Mouse (Mus musculus) left cerebral cortex, postnatal 14 days (tissue): ENCODE data around the gene Kcnq1. TPM values are rescaled to one million over a fixed set of nuclear protein-coding genes. Genes with fewer than 3 reads are reported as not detected.

ENCODE experiments used
- DNase-seq, 2 experiments: peaks; one replicate each; pipeline ENCODE4 v3.0.0; 2021 to 2022; ENCODE audit warnings: low spot score in 2 of 2, mixed read lengths in 1 of 2
- intact Hi-C: fragments of 180-260 bp; cut with DNase I; formaldehyde crosslinking; loops from one replicate; pipeline ENCODE4 v1.15.1; 2025
- total RNA-seq, 2 experiments: library from RNA; stranded (reverse); gene quantifications; 2 replicates each; pipeline ENCODE4 v1.2.3; 2021

The Kcnq1 gene
- total RNA-seq, 2 experiments from 2014 or later, result 0.91 to 1.7 TPM

- DNase-seq, result no peak
Measured at GRCm38 (mm10) chr7:143333040-143333439, 226.9 kb downstream of the Kcnq1 start.

GRCm38 (mm10) chr7:143333604-143334003, 227.4 kb downstream of the Kcnq1 start:
- intact Hi-C loops, result no loop called here
- DNase-seq, result no peak

More at GRCm38 (mm10) chr7:143333040-143333439, 226.9 kb downstream of the Kcnq1 start:
- intact Hi-C loops, result no loop called here

DNA sequence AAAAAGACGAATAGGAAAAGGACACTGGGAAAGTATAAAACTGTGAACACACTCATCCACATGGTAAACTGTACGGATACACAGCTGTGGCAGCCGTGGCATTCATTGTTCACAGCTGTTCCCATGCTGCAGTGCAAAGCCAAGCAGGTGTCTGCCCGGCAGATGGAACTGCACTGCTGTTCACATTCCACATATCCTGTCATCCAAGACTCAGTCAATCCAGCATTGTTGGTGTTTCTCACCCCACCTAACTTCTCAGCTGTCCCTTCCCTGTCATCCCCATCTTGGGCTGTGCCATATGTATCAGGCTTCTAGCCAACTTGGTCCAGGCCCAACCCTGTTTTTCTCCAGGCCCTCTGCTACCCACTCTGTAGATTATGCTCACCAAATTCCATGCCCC, 232.5 kb downstream of the Kcnq1 start:
- DNase-seq, result no peak
- intact Hi-C loops, result no loop called here

DNA sequence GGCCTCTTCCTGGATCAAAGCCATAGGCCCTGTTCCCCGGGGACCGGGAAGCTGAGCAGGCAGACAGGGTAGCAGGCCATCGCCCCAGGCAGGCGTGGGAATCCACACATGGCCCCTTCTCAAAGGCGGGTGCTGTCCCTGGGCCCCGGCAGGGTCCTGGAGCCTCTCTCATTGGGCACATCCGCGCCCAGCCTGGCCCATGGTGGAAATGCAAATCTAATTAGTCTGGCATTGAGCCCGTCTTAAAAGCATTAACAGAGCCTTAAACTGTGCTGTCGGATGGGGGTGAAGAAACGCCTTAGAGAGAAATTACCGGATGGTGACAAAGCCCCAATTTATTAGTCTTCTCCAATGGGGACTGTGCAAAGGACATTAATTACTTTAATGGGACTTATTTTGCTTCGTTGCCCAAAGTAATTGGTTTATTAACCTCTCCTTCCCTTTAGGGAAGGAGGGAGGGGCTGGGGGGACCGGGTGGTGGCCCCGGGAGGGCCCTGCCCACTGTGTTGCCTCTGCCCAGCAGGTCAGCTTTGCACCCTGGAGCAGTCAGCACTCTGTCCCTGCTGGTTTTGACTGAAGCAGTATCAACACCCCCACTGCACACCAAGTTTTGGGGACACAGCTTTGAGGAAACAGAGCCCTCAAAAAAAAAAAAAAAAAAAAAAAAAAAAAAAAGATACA, 234.6 kb downstream of the Kcnq1 start:
- peak in 1 of 2 experiments; percentile 11 for DNase-seq
- intact Hi-C loops, result no loop called here

- intact Hi-C loops, result no loop called here
- DNase-seq, result no peak
Measured at GRCm38 (mm10) chr7:143341301-143341980, 235.3 kb downstream of the Kcnq1 start.

- intact Hi-C loops, result no loop called here
- peak in 1 of 2 experiments; percentile 22 for DNase-seq
Measured at GRCm38 (mm10) chr7:143343781-143344306, 237.7 kb downstream of the Kcnq1 start.

DNA sequence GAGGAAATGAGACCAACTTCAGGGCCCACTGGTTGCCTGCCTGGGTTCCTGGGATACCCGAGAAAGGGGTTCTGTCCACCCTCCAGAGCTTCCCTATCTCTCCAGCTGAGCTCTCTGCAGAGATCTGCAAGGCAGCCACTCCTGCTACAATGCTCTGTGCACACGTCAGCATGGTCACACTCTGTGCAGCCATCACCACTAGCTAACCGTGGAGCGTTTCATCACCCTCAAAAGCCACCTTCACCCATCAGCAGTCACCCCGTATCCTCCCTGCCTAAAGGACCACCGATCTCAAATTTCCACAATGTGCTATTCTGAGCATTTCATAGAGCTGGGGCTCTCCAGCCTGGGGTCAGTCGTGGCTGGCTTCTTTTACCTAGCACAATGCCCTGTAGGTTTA, 243.1 kb downstream of the Kcnq1 start:
- intact Hi-C loops, result no loop called here
- DNase-seq, result no peak

DNA sequence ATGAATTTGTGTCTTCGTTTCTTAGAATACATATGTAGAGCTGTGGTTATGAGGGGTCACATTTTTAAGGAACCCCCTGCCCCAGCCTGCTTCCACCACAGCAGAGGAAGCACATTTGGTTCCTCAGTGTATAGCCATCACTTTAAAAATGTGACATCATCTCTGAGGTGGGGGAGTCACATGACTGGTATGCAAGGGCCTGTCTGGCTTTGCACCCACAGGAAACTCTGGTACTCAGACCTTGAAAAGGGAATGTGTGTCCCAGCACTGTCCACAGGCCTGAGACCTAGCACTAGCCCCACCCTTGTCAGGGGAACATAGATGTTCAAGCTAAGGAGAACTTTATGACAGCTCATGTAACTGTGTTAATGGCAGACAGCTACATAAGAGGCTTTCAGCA, 243.7 kb downstream of the Kcnq1 start:
- intact Hi-C loops, result no loop called here
- DNase-seq, result no peak

DNA sequence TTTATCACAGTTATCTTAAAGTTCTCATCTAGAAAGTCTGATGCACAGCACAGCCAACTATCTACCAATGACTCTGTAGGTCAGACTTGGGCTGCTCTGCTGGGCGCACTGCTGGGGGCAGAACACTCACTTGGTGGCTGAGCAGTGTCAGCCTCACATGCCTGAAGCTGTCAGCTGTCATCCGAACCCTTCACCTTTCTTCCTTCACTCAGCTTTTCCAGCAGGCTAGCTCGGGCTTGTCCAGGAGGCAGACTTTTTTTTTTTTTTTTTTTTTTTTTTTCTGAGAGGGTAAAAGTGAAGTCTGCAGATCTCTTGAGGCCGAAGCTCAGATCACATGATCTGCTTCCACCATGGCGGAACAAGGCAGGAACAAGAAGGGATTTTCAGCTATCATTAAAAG, 249.7 kb downstream of the Kcnq1 start:
- DNase-seq, result no peak
- intact Hi-C loops, result no loop called here

- no peak for DNase-seq
- intact Hi-C loops, result no loop called here
Measured at GRCm38 (mm10) chr7:143357109-143357508, 250.9 kb downstream of the Kcnq1 start.

DNA sequence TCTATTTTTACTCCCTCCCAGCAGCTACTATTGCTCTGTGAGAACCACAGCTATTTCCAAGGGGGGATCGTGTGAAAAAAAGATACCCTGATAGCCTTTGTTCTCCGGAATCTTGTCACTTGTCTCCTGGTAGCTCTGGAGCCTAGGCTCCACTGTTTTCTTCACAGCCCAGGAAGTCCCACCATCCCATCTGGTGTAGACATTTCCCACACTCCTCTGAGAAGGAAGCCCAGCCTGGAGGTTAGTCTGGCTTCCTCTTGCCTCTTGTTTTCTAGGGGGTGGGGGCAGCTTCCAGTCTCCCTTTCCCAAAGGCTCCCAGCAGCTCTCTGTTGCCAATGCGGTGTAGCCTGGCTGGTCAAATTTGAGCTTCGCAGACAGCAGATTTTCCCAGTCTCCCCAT, 251.7 kb downstream of the Kcnq1 start:
- intact Hi-C loops, result no loop called here
- DNase-seq, result no peak

- intact Hi-C loops, result no loop called here
- DNase-seq, result no peak
Measured at GRCm38 (mm10) chr7:143359762-143360161, 253.6 kb downstream of the Kcnq1 start.

DNA sequence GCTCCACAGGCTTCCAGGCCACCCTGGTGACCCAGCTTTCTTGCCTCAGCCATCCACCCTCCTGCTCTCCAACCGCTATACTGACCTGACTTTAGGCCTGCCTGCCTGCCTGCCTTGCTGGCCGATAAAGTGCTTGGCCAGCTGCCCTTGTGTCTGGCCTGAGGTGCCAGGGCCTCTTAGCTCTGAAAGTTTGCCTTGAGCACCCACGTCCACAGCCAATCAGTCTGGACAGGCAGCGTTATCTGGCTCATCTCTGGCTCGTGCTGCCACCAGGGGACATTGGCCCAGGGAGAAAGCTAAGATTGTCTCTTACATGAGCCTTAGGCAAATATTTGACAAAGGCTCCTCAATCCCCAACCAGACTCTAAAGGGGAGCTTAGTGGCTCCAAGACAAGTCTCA, 254.6 kb downstream of the Kcnq1 start:
- DNase-seq, result no peak
- intact Hi-C loops, result no loop called here

DNA sequence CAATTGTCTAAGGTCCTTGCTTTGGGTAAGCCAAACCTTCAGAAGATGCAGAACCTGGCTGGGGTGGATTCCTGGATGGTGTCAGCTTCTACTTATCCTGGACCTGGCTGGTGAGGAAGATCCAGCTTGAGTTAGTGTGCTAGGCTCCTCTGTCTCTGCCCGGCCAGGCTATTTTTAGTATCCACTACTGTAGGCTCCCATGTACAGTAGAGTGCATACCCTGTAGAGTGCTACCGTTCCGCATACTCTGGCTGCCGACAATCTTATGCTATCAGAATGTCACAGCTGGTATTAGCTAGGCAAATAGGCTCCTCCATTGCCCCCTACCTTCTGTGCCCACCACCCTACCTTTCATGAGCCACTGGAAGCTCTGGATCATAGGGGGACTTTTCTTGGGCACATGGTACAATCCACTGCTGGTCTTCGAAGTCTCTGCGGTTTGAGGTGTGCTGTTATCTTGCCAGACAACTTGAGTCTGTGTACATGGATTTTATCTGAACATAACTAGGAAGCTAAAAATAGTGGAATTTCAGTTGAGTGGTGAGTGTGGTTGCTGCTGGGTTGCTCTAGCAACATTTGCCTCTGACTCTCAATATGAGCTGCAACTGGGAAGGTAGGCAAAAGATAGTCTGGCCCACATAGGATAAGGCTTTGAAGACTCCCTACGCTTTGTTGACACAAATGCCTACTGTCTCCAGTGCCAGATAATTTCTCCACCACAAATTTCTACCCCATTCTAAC, 258.1 kb downstream of the Kcnq1 start:
- intact Hi-C loops, result no loop called here
- DNase-seq, result peak in 1 of 2 experiments; percentile 74

- intact Hi-C loops, result no loop called here
Measured at GRCm38 (mm10) chr7:143364969-143365839, 259.0 kb downstream of the Kcnq1 start.

GRCm38 (mm10) chr7:143367366-143368266, 261.5 kb downstream of the Kcnq1 start:
- intact Hi-C loops, result no loop called here
- DNase-seq, result no peak

More at GRCm38 (mm10) chr7:143364969-143365839, 259.0 kb downstream of the Kcnq1 start:
- DNase-seq, result no peak

- no peak for DNase-seq
- intact Hi-C loops, result no loop called here
Measured at GRCm38 (mm10) chr7:143368267-143368643, 262.1 kb downstream of the Kcnq1 start.

DNA sequence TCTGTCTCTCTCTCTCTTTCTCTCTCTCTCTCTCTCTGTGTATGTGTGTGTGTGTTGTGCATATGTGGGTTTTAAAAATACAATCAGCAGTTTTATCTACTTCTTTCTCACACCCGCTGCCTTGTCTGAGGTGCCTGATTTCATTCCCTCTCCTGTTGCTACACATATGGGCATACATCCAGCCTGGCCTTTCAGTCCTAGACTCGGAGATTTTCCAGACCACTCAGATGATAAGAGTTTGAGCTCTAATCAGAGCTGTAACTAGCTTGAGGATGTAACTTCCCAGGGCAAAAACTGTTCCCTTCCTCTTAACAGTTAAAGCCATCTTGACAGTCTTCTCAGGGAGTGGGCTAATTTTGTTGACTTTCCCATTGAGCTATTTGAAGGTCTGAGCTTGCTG, 265.2 kb downstream of the Kcnq1 start:
- DNase-seq, result no peak
- intact Hi-C loops, result loop anchor here (5.0 kb wide), 1 partner anchor 91 kb away; the partner anchor contains the start of gene Cdkn1c
